Mouse (Mus musculus) stomach, postnatal 0 days (tissue): ENCODE measurements around the gene Ankrd2. TPM values are rescaled to one million over a fixed set of nuclear protein-coding genes. Genes with fewer than 3 reads are reported as not detected.

Experiments
- ATAC-seq: fragments of 200-750 bp; cut with Nextera tagmentation; 2 replicates; pipeline ENCODE4 v1.8.0; 2017; ENCODE audit not compliant: low FRiP score, low TSS enrichment
- DNase-seq: peaks from one replicate; pipeline ENCODE4 v3.0.0-alpha.2; 2016; ENCODE audit warnings: low spot score
- H3K27ac ChIP-seq: fragments of 300-500 bp; sonication (generic); replicated peaks from 2 replicates; pipeline ENCODE4 v1.5.1; 2014; ENCODE audit warnings: mild to moderate bottlenecking, control low read depth
- H3K27me3 ChIP-seq: fragments of 300-500 bp; sonication (generic); 2 replicates; pipeline ENCODE4 v1.6.1; 2014; ENCODE audit warnings: low read length; ENCODE audit not compliant: control insufficient read depth, insufficient read depth
- H3K36me3 ChIP-seq: fragments of 300-500 bp; sonication (generic); 2 replicates; pipeline ENCODE4 v1.6.1; 2014; ENCODE audit warnings: low read length, mixed read lengths; ENCODE audit not compliant: control insufficient read depth, insufficient read depth
- H3K4me1 ChIP-seq: fragments of 300-500 bp; sonication (generic); replicated peaks from 2 replicates; pipeline ENCODE4 v1.6.1; 2014; ENCODE audit warnings: antibody characterized with exemption; ENCODE audit not compliant: control insufficient read depth, insufficient read depth
- H3K4me2 ChIP-seq: fragments of 300-500 bp; sonication (generic); replicated peaks from 2 replicates; pipeline ENCODE4 v1.6.1; 2014; ENCODE audit warnings: low read depth, mild to moderate bottlenecking, control low read depth, moderate library complexity
- H3K4me3 ChIP-seq: fragments of 300-500 bp; sonication (generic); 2 replicates; pipeline ENCODE4 v1.5.1; 2014; ENCODE audit warnings: low read depth, low read length, control low read depth
- H3K9ac ChIP-seq: fragments of 300-500 bp; sonication (generic); 2 replicates; pipeline ENCODE4 v1.6.1; 2014; ENCODE audit warnings: mild to moderate bottlenecking, low read length, control low read depth, mixed read lengths
- H3K9me3 ChIP-seq: fragments of 300-500 bp; sonication (generic); 2 replicates; pipeline ENCODE4 v1.6.1; 2016; ENCODE audit warnings: low read length; ENCODE audit not compliant: control insufficient read depth
- CTCF ChIP-seq: IDR thresholded peaks from 2 replicates; pipeline ENCODE4 v1.5.1; 2016; ENCODE audit warnings: antibody characterized with exemption, low read depth, mild to moderate bottlenecking, moderate library complexity
- EP300 ChIP-seq: optimal IDR thresholded peaks from 2 replicates; pipeline ENCODE3; 2016; ENCODE audit warnings: antibody characterized with exemption
- WGBS: fragments of 180-500 bp; shearing (Covaris S2); extraction: QIAGEN DNeasy Blood & Tissue Kit; methylation state at CpG from one replicate; pipeline ENCODE4 v1.1.7; 2014; 5-methylcytosine and 5-hydroxymethylcytosine counted together
- polyA plus RNA-seq: library from polyadenylated mRNA; unstranded; fragments of >200 nt; fragmentation: Nextera tagmentation; extraction: Ambion mirVana; gene quantifications from 2 replicates; pipeline ENCODE4 v1.2.1, GENCODE M21; 2015

Gene Ankrd2
- polyA plus RNA-seq, 1 experiment from 2014 or later = 0.11 TPM

GRCm38 (mm10) chr19:42086166-42086565, 50.4 kb downstream of the Ankrd2 start, which contains the start of gene Morn4:
Morn4 (minus strand) TSS chr19:42086357.
- ATAC-seq (peak; percentile 54), DNase-seq (peak; percentile 83)
- H3K9me3 ChIP-seq = no peaks in the 10 kb centered on the region
- H3K9ac ChIP-seq = peak within 1 kb of the TSS; percentile 59
- H3K27ac ChIP-seq = no peak within 1 kb of the TSS
- H3K4me3 ChIP-seq = peak within 1 kb of the TSS; percentile 49
- no peak for TF ChIP-seq CTCF
- H3K4me2 ChIP-seq = peak within 1 kb of the TSS; percentile 82
- 2% methylated on average over 21 of the region's 21 CpGs for WGBS
- H3K4me1 ChIP-seq = peaks cover 3% of the 10 kb centered on the region; the same call in 1 of the 2 replicates
- no peaks in the 10 kb centered on the region for H3K27me3 ChIP-seq
- no peaks in the 10 kb centered on the region for H3K36me3 ChIP-seq

GRCm38 (mm10) chr19:42089103-42089747, 53.4 kb downstream of the Ankrd2 start:
- peak overlapping the region; percentile 88 for H3K27ac ChIP-seq
- 16% methylated on average over 14 of the region's 14 CpGs for WGBS
- ATAC-seq (0 out of 2 replicates have a peak, but pooled peaks have one; percentile 7), DNase-seq (peak; percentile 59)
- H3K27me3 ChIP-seq = no peaks in the 10 kb centered on the region
- TF ChIP-seq CTCF = peak; percentile 33
- no peak for TF ChIP-seq EP300
- no peaks in the 10 kb centered on the region for H3K9me3 ChIP-seq
- H3K36me3 ChIP-seq = no peaks in the 10 kb centered on the region
- peaks cover 5% of the 10 kb centered on the region; the same call in 1 of the 2 replicates for H3K4me1 ChIP-seq
- peak overlapping the region; percentile 81 for H3K4me3 ChIP-seq
- H3K9ac ChIP-seq = peak overlapping the region; percentile 50; the same call in 1 of the 2 replicates
- peak overlapping the region; percentile 62 for H3K4me2 ChIP-seq

- no peak for TF ChIP-seq CTCF
- TF ChIP-seq EP300 = no peak
- Histone ChIP-seq H3K9me3 (no peaks in the 10 kb centered on the region), H3K4me3 (peak within 1 kb of the TSS; percentile 81), H3K36me3 (no peaks in the 10 kb centered on the region), H3K27me3 (no peaks in the 10 kb centered on the region), H3K9ac (peak within 1 kb of the TSS; percentile 90), H3K4me1 (peaks cover 5% of the 10 kb centered on the region; the same call in 1 of the 2 replicates), H3K4me2 (peak within 1 kb of the TSS; percentile 72), H3K27ac (peak within 1 kb of the TSS; percentile 97)
- ATAC-seq (peak; percentile 98), DNase-seq (peak; percentile 99)
- WGBS = 1% methylated on average over 46 of the region's 55 CpGs
Observed at GRCm38 (mm10) chr19:42089748-42090595, 54.2 kb downstream of the Ankrd2 start, which contains the start of gene Pi4k2a. Pi4k2a (plus strand) TSS chr19:42090470.

- Histone ChIP-seq H3K9ac (peak overlapping the region; percentile 90), H3K27me3 (no peaks in the 10 kb centered on the region), H3K4me1 (peaks cover 5% of the 10 kb centered on the region; the same call in 1 of the 2 replicates), H3K4me3 (peak overlapping the region; percentile 81), H3K36me3 (no peaks in the 10 kb centered on the region), H3K9me3 (no peaks in the 10 kb centered on the region), H3K4me2 (peak overlapping the region; percentile 72), H3K27ac (peak overlapping the region; percentile 97)
- under 1% methylated on average over 48 of the region's 52 CpGs for WGBS
- no peak for TF ChIP-seq CTCF
- TF ChIP-seq EP300 = no peak
- DNase-seq (no peak), ATAC-seq (peak; percentile 60)
Observed at GRCm38 (mm10) chr19:42090637-42091141, 54.9 kb downstream of the Ankrd2 start.

Other genes with a start within 250 kb of the Ankrd2 start
- 2.7 and 3.5 TPM in 2 replicates for gene Arhgap19, start 234.0 kb upstream of the Ankrd2 start, polyA plus RNA-seq
- 9.3 and 9.8 TPM in 2 replicates for gene Frat1, start 206.0 kb upstream of the Ankrd2 start, polyA plus RNA-seq
- 3.5 and 4.3 TPM in 2 replicates for gene Frat2, start 187.9 kb upstream of the Ankrd2 start, polyA plus RNA-seq
- 6.3 and 6.4 TPM in 2 replicates for gene Rrp12, start 139.8 kb upstream of the Ankrd2 start, polyA plus RNA-seq
- gene Pgam1, start 124.1 kb upstream of the Ankrd2 start, polyA plus RNA-seq = 334 and 339 TPM in 2 replicates
- gene Exosc1, start 102.6 kb upstream of the Ankrd2 start, polyA plus RNA-seq = 46.4 and 47.2 TPM in 2 replicates
- gene Zdhhc16, start 102.5 kb upstream of the Ankrd2 start, polyA plus RNA-seq = 37.4 and 42.0 TPM in 2 replicates
- gene Mms19, start 54.8 kb upstream of the Ankrd2 start, polyA plus RNA-seq = 10.2 and 11.7 TPM in 2 replicates
- gene Ubtd1, start 54.2 kb upstream of the Ankrd2 start, polyA plus RNA-seq = 21.3 and 23.5 TPM in 2 replicates
- 1.6 and 1.8 TPM in 2 replicates for gene Hoga1, start 9.6 kb downstream of the Ankrd2 start, polyA plus RNA-seq
- gene 4933411K16Rik, start 16.2 kb downstream of the Ankrd2 start, polyA plus RNA-seq = not detected in 2 replicates
- gene Morn4, start 50.4 kb downstream of the Ankrd2 start, polyA plus RNA-seq = 7.3 and 8.2 TPM in 2 replicates
- 20.8 and 21.6 TPM in 2 replicates for gene Pi4k2a, start 54.5 kb downstream of the Ankrd2 start, polyA plus RNA-seq
- 108 and 117 TPM in 2 replicates for gene Avpi1, start 93.1 kb downstream of the Ankrd2 start, polyA plus RNA-seq
- 15.3 and 23.6 TPM in 2 replicates for gene Marveld1, start 111.4 kb downstream of the Ankrd2 start, polyA plus RNA-seq
- gene Zfyve27, start 128.0 kb downstream of the Ankrd2 start, polyA plus RNA-seq = 14.1 and 15.3 TPM in 2 replicates
- gene Sfrp5, start 166.3 kb downstream of the Ankrd2 start, polyA plus RNA-seq = 0.55 and 0.74 TPM in 2 replicates
- 0.82 and 0.85 TPM in 2 replicates for gene Golga7b, start 211.6 kb downstream of the Ankrd2 start, polyA plus RNA-seq